Mouse (Mus musculus) lung, embryonic 15.5 days (tissue): ENCODE data around the gene Ptprn2. TPM values are rescaled to one million over a fixed set of nuclear protein-coding genes. Genes with fewer than 3 reads are reported as not detected.

Source experiments
- ATAC-seq: fragments of 200-750 bp; cut with Nextera tagmentation; 2 replicates; pipeline ENCODE4 v1.8.0; 2017; ENCODE audit warnings: moderate number of reproducible peaks, borderline replicate concordance; ENCODE audit not compliant: low FRiP score, low TSS enrichment; ENCODE audit errors: extremely low read depth
- H3K27ac ChIP-seq: fragments of 300-500 bp; sonication (generic); 2 replicates; pipeline ENCODE4 v1.5.1; 2015; ENCODE audit warnings: moderate library complexity, mild to moderate bottlenecking, inconsistent platforms
- H3K27me3 ChIP-seq: fragments of 300-500 bp; sonication (generic); 2 replicates; pipeline ENCODE4 v1.6.1; 2015; ENCODE audit warnings: inconsistent platforms
- H3K36me3 ChIP-seq: fragments of 300-500 bp; sonication (generic); 2 replicates; pipeline ENCODE4 v1.6.1; 2015; ENCODE audit warnings: inconsistent platforms
- H3K4me1 ChIP-seq: fragments of 300-500 bp; sonication (generic); 2 replicates; pipeline ENCODE4 v1.6.1; 2015; ENCODE audit warnings: inconsistent platforms
- H3K4me2 ChIP-seq: fragments of 300-500 bp; sonication (generic); 2 replicates; pipeline ENCODE4 v1.6.1; 2015; ENCODE audit warnings: inconsistent platforms, mild to moderate bottlenecking, moderate library complexity
- H3K4me3 ChIP-seq: fragments of 300-500 bp; sonication (generic); 2 replicates; pipeline ENCODE4 v1.5.1; 2015; ENCODE audit warnings: mild to moderate bottlenecking, inconsistent platforms
- H3K9ac ChIP-seq: fragments of 300-500 bp; sonication (generic); 2 replicates; pipeline ENCODE4 v1.6.1; 2015; ENCODE audit warnings: inconsistent platforms
- H3K9me3 ChIP-seq: fragments of 300-500 bp; sonication (generic); 2 replicates; pipeline ENCODE4 v1.6.1; 2016; ENCODE audit warnings: inconsistent platforms
- WGBS: fragments of 180-500 bp; shearing (Covaris S2); methylation state at CpG from one replicate; pipeline ENCODE4 v1.1.7; 2015; 5-methylcytosine and 5-hydroxymethylcytosine counted together
- polyA plus RNA-seq: library from polyadenylated mRNA; unstranded; fragments of >200 nt; fragmentation: Nextera tagmentation; extraction: Ambion mirVana; gene quantifications from 2 replicates; pipeline ENCODE4 v1.2.1, GENCODE M21; 2015

The Ptprn2 gene
- polyA plus RNA-seq, 1 experiment from 2014 or later = 0.16 TPM

DNA sequence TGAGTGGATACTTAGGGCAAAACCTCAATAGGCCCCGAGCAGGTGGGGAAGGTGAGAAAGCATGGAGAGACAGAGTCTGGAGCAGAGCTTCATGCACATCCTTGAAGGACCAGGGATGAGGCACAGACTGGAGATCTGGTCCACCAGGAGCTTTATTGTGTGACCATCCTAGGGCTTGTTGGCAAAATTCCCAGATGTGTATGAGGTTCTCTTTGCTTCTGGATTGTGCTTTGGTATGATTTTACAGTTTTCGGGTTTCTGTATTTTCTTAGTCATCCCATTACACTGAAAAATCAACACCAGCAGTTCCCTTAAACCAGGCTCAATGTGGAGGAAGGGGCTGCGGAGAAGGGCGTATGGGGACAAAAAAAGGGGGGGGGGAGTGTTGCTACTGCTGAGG lies 621.2 kb downstream of the Ptprn2 start:
- Histone ChIP-seq H3K27me3 (no peaks in the 10 kb centered on the region), H3K4me3 (no peak overlapping the region), H3K36me3 (no peaks in the 10 kb centered on the region), H3K27ac (no peak overlapping the region), H3K9ac (no peak overlapping the region), H3K4me1 (peaks cover 11% of the 10 kb centered on the region; the same call in 1 of the 2 replicates), H3K9me3 (no peaks in the 10 kb centered on the region), H3K4me2 (peak overlapping the region; percentile 38)
- WGBS = 24% methylated on average over 4 of the region's 4 CpGs
- no peak for ATAC-seq

DNA sequence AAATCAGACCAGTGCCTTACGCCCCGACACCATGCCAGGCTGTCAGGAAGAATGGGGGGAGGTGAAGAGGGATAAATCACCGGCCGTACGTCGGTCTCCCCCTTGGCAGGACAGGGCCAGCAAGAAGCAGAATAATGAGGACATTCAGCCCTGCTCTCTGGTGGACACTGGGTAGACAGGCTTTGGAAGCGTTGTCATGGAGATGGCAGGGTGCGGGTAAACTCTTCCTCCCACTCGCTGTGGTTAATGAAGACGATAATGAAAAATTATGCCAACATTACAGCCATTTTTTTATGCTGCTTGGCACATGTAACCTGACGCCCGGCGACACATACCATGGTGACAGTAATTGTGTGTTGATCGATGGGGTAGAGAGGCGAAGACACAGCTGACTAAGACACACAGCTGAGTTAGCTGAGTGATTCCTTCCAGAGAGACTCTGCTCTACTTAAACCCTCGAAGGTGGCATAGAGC lies 621.7 kb downstream of the Ptprn2 start:
- no peak overlapping the region for H3K4me3 ChIP-seq
- H3K9ac ChIP-seq = no peak overlapping the region
- peak overlapping the region; percentile 38 for H3K4me2 ChIP-seq
- no peaks in the 10 kb centered on the region for H3K27me3 ChIP-seq
- ATAC-seq = peak; percentile 89
- H3K4me1 ChIP-seq = peaks cover 11% of the 10 kb centered on the region; the same call in 1 of the 2 replicates
- 7% methylated on average over 16 of the region's 16 CpGs for WGBS
- H3K27ac ChIP-seq = no peak overlapping the region
- H3K9me3 ChIP-seq = no peaks in the 10 kb centered on the region
- H3K36me3 ChIP-seq = no peaks in the 10 kb centered on the region

DNA sequence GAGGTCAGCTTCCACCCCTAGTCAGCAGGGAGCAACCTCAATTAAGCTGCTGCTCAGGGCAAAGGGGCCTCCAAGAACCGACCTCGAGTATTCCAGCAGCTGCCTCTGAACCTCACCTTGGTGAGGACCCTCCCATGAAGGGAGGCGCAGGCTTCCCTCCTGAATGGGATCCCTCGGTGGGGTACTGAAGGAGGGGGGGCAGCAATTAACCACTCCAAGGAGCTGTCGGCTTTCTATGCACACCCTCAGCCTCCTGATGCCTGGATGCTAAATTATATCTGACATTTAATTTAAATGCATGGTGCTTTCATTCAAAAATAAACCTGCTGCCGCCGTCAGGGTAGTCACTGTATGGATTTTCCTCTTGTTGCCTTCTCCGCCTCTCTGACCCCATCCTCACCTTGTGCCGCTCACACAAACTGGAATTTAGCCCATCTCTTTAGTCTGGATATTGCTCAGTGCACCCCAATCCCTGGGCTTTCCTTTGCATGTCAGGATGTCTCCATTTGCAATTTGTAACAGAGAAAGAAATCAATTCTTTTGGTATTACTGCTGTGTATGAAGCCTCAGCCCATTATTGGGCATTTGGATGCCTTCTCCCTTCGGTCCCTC lies 629.8 kb downstream of the Ptprn2 start:
- no peak for ATAC-seq
- Histone ChIP-seq H3K4me2 (no peak overlapping the region), H3K9ac (no peak overlapping the region), H3K36me3 (no peaks in the 10 kb centered on the region), H3K4me1 (no peaks in the 10 kb centered on the region), H3K4me3 (no peak overlapping the region), H3K27ac (no peak overlapping the region), H3K9me3 (no peaks in the 10 kb centered on the region), H3K27me3 (no peaks in the 10 kb centered on the region)
- 66% methylated on average over 10 of the region's 10 CpGs for WGBS

DNA sequence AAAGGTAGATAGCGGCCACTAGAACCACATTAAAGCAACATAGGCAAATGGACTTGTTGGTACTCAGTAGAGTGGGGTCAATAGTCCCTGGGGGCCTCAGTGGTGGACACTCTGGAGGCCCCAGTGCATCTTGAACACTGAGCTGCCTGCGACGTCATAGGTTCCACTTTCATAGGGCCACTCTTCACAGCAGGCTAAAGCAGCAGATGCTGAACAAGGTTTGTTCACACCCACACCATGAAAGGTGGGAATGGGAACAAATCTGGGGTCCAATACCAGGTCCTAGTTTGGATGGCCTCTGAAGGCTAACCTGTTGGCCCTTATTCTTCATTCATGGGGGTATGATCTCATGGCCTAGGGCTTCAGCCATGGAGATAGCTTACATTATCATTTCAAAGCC lies 641.6 kb downstream of the Ptprn2 start:
- Histone ChIP-seq H3K4me3 (no peak overlapping the region), H3K4me1 (no peaks in the 10 kb centered on the region), H3K36me3 (no peaks in the 10 kb centered on the region), H3K27me3 (no peaks in the 10 kb centered on the region), H3K27ac (no peak overlapping the region), H3K4me2 (no peak overlapping the region), H3K9ac (no peak overlapping the region), H3K9me3 (no peaks in the 10 kb centered on the region)
- 88% methylated on average over 3 of the region's 3 CpGs for whole genome bisulfite sequencing
- no peak for ATAC-seq

DNA sequence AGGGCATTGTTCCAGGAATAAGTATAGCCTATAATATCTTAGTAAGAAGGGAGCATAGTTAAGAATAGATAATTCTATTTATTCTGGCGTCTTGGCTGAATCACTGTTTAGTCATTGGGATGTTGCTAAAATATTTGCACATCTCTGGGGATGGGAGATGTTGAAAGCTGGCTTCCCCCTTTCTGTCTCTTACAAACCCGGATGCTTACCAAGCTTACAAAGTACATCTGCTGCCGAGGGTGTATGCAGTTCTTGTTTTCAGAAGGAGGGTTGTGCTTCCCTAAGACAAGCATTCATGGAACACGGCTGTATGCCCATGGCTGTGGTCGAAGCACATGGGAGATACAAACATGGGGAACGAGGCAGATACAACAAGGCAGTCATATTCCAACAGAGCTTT lies 642.0 kb downstream of the Ptprn2 start:
- H3K9me3 ChIP-seq = no peaks in the 10 kb centered on the region
- 76% methylated on average over 6 of the region's 6 CpGs for whole genome bisulfite sequencing
- no peak for ATAC-seq
- H3K27me3 ChIP-seq = no peaks in the 10 kb centered on the region
- H3K4me1 ChIP-seq = no peaks in the 10 kb centered on the region
- no peak overlapping the region for H3K4me2 ChIP-seq
- H3K36me3 ChIP-seq = no peaks in the 10 kb centered on the region
- H3K9ac ChIP-seq = no peak overlapping the region
- H3K27ac ChIP-seq = no peak overlapping the region
- H3K4me3 ChIP-seq = no peak overlapping the region

DNA sequence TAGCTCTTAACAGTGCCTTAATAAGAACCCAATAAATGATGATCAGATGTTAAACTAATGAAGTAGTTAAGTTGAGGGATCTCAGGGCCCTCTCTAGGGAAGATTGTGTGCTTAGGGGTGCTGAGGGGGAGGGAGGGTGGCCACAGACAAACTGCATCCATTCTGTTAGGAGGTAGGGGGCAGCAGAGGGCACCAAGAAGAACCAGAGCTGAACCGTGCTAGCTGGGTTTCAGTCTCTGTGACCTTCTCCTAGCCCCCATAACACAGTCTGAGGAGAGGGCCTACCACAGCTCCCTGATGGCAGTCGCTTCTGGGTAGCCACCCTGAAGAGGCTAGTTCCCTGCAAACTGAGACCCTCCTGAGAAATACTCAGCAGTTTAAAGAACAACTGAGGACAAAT lies 646.6 kb downstream of the Ptprn2 start:
- Histone ChIP-seq H3K27ac (no peak overlapping the region), H3K4me2 (no peak overlapping the region), H3K4me1 (no peaks in the 10 kb centered on the region), H3K9ac (no peak overlapping the region), H3K27me3 (no peaks in the 10 kb centered on the region), H3K36me3 (no peaks in the 10 kb centered on the region), H3K9me3 (no peaks in the 10 kb centered on the region), H3K4me3 (no peak overlapping the region)
- 11% methylated on average over 2 of the region's 2 CpGs for WGBS
- no peak for ATAC-seq

DNA sequence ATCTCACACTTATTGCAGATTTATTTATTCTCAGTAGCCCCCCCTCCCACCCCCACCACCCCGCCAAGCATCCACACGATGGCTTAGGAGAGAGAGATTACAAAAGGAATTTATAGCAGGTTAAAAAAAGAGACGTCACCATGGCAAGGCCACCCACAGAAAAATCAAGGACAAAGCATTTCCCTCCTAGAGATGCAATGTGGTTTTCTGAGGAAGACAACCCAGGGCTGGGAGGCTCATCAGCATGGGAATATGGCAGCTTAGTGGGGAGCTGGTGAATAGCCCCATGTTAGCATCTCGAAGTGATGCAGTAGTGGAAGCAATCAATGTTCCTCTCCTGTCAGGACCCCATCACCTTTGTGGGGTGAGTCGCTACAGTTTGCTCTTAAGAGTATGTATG lies 649.7 kb downstream of the Ptprn2 start:
- Histone ChIP-seq H3K4me2 (no peak overlapping the region), H3K9ac (no peak overlapping the region), H3K27ac (no peak overlapping the region), H3K4me3 (no peak overlapping the region), H3K36me3 (no peaks in the 10 kb centered on the region), H3K4me1 (no peaks in the 10 kb centered on the region), H3K27me3 (no peaks in the 10 kb centered on the region), H3K9me3 (no peaks in the 10 kb centered on the region)
- WGBS = 71% methylated on average over 5 of the region's 5 CpGs
- ATAC-seq = no peak

DNA sequence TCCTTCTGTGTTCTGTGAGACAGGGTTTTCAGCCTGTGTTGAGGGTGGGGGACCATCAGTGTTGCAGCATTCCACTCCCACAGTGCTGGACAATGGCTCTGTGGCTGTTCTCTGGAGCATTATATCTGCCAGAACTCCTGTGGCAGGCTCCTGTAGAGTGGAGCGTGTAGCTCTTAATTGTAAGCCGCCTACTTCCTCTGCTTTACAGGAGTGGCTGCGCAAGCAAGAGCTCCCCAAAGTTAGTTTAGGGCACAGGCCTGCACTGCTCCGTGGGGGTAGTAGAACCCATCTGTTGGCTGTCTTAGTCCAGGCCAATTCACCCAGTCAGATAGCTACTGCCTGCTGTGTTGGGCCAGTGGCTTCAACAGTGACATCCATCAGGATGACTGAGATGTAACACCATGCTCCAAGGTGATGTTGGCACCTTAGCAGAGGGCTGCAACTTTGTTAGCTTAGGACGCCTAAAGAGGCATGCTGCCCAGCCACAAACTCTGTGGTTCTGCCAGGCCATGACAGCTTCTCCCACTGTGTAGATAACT lies 651.0 kb downstream of the Ptprn2 start:
- WGBS = 56% methylated on average over 5 of the region's 5 CpGs
- Histone ChIP-seq H3K36me3 (no peaks in the 10 kb centered on the region), H3K4me3 (no peak overlapping the region), H3K4me2 (no peak overlapping the region), H3K9ac (no peak overlapping the region), H3K9me3 (no peaks in the 10 kb centered on the region), H3K27ac (no peak overlapping the region), H3K4me1 (no peaks in the 10 kb centered on the region), H3K27me3 (no peaks in the 10 kb centered on the region)
- ATAC-seq = no peak

DNA sequence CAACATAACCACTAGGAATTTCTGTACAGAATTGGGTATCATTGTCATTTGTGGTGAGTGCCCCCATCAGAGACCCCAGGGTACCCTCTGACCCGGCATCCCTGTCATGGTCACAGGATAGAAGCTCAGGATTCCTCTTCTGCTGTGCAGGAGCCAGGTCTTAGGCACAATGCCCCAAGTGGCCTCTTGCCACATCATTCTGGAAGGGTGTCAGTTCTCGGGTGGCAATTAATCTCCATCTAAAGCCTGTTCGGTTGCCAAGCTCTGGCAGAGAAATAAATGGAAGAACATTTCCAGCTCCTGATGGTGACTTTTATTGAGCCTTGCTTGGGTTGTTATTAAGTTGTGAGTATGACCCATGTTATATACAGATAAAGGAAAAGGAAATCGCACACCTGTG lies 655.4 kb downstream of the Ptprn2 start:
- Histone ChIP-seq H3K4me1 (no peaks in the 10 kb centered on the region), H3K9ac (no peak overlapping the region), H3K27me3 (no peaks in the 10 kb centered on the region), H3K36me3 (no peaks in the 10 kb centered on the region), H3K9me3 (no peaks in the 10 kb centered on the region), H3K4me3 (no peak overlapping the region), H3K4me2 (no peak overlapping the region), H3K27ac (no peak overlapping the region)
- WGBS = 69% methylated on average over 4 of the region's 4 CpGs
- ATAC-seq = no peak

DNA sequence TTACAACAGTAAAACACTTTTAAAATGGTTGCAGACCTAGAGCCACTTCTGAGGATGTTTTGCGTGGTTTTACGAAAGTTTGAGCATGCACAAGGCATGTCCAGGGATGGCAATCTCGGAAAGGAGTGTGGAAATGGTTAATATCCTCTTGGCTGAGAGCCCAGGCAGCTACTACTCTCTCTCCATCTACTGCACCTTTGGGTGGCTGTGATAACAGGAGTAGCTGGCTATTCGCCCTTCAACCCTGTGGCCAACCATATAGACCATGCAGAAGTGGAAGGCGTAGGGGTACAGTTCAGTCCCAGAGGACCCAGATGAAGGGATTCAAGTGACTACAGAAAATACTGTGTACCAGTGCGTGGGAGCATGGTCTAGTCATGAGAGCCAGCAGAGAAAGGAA lies 655.9 kb downstream of the Ptprn2 start:
- Histone ChIP-seq H3K4me1 (no peaks in the 10 kb centered on the region), H3K9ac (no peak overlapping the region), H3K27ac (no peak overlapping the region), H3K9me3 (no peaks in the 10 kb centered on the region), H3K4me3 (no peak overlapping the region), H3K36me3 (no peaks in the 10 kb centered on the region), H3K4me2 (no peak overlapping the region), H3K27me3 (no peaks in the 10 kb centered on the region)
- 64% methylated on average over 6 of the region's 6 CpGs for WGBS
- ATAC-seq = no peak

DNA sequence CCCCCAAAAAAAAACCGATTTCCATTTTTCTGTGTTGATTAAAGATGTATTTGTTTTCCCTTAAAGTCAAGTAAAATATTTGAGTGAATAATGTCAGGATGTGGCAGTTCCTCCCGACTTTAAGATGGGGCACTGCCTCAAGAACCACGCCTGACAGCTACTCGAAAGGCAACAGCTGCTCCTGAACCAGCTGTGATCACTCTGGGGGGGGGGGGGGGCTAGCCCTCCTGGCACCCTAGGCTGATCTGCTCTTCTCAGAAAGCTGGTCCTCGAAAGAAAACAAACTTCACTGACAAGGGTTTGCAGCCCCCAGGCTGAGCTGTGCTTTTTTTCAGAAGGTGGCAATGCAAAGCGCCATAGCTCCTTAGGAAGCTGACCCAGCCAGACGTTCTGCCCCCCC lies 663.7 kb downstream of the Ptprn2 start:
- Histone ChIP-seq H3K4me3 (no peak overlapping the region), H3K27ac (no peak overlapping the region), H3K9ac (no peak overlapping the region), H3K4me1 (peaks cover 21% of the 10 kb centered on the region), H3K27me3 (peaks cover 69% of the 10 kb centered on the region), H3K9me3 (no peaks in the 10 kb centered on the region), H3K4me2 (no peak overlapping the region), H3K36me3 (no peaks in the 10 kb centered on the region)
- ATAC-seq = no peak
- 7% methylated on average over 7 of the region's 7 CpGs for WGBS

DNA sequence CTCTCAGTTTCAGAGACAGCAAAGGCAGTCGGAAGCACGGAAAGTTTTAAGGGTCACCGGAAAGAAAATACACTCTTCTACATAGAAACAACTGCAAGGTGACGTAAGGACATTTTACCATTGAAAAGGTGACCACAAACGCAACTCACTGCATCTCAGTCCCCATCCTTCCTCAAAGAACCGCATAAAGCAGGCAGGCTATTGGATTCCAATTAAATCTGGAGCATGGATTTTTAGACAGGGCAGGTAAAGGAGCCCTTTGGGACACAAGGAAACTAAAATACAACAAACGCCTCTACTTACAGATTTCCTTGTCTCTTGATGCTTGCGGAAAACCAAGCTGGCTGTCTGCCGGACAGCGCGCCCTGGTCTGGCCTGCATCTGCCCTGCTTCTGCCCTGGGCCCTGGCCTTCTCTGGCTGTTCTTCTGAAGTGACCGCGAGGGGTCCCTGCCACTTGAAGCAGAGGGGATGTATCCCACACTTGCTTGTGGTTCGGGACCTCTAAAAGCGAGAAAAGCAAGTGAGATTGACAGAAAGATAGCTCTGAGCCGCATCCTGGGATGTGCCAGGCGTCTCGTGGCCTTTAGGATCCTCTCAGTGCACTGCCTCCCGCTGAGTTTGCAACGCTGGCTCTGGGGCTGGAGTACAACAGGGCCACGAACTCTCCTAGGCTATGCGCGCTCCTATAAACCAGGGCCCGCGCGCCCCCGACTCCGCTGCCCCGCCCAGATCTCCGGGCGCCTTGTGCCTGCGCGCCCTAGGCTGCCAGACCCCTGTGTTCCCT lies 665.3 kb downstream of the Ptprn2 start:
- ATAC-seq = no peak

More for the DNA sequence above, 665.3 kb downstream of the Ptprn2 start:
- no peaks in the 10 kb centered on the region for H3K9me3 ChIP-seq
- no peak overlapping the region for H3K4me3 ChIP-seq
- 12% methylated on average over 33 of the region's 33 CpGs for WGBS
- peaks cover 86% of the 10 kb centered on the region for H3K27me3 ChIP-seq
- no peak overlapping the region for H3K9ac ChIP-seq
- peaks cover 34% of the 10 kb centered on the region for H3K4me1 ChIP-seq
- peak overlapping the region; percentile 20 for H3K4me2 ChIP-seq
- no peaks in the 10 kb centered on the region for H3K36me3 ChIP-seq
- no peak overlapping the region for H3K27ac ChIP-seq
